Mouse (Mus musculus) gastrocnemius, postnatal 36 days (tissue): ENCODE results near the gene Gpc6. TPM values are rescaled to one million over a fixed set of nuclear protein-coding genes. Genes with fewer than 3 reads are reported as not detected.

Source experiments
- DNase-seq, 2 experiments: peaks; one replicate each; pipeline ENCODE4 v3.0.0; 2022
- intact Hi-C: fragments of 180-260 bp; cut with DNase I; formaldehyde crosslinking; loops from one replicate; pipeline ENCODE4 v1.15.1; 2025
- microRNA-seq, 2 experiments: library from miRNA; unstranded; fragments of <30 nt; microRNA quantifications; one replicate each; pipeline ENCODE4 v1.2.0; 2021
- total RNA-seq, 2 experiments: library from RNA; stranded (reverse); gene quantifications; 2 replicates each; pipeline ENCODE4 v1.2.3; 2021

The Gpc6 gene
- total RNA-seq, 2 experiments from 2014 or later, result 2.0 to 2.1 TPM

GRCm38 (mm10) chr14:117956051-117956450, 1030.9 kb downstream of the Gpc6 start:
- DNase-seq, result no peak

GRCm38 (mm10) chr14:117958389-117958788, 1033.3 kb downstream of the Gpc6 start:
- DNase-seq, result no peak
- intact Hi-C loops, result no loop called here

More at GRCm38 (mm10) chr14:117956051-117956450, 1030.9 kb downstream of the Gpc6 start:
- intact Hi-C loops, result no loop called here

- DNase-seq, result peak; percentile 26 to 41
- intact Hi-C loops, result no loop called here
Observed at GRCm38 (mm10) chr14:117961267-117961666, 1036.2 kb downstream of the Gpc6 start.

GRCm38 (mm10) chr14:117961844-117962243, 1036.7 kb downstream of the Gpc6 start:
- intact Hi-C loops, result no loop called here

GRCm38 (mm10) chr14:117962453-117962852, 1037.3 kb downstream of the Gpc6 start:
- intact Hi-C loops, result no loop called here
- DNase-seq, result no peak

More at GRCm38 (mm10) chr14:117961844-117962243, 1036.7 kb downstream of the Gpc6 start:
- no peak for DNase-seq

- DNase-seq, result no peak
- intact Hi-C loops, result no loop called here
Observed at GRCm38 (mm10) chr14:117972576-117972975, 1047.5 kb downstream of the Gpc6 start.

GRCm38 (mm10) chr14:117981532-117981931, 1056.4 kb downstream of the Gpc6 start:
- intact Hi-C loops, result no loop called here
- DNase-seq, result no peak

GRCm38 (mm10) chr14:117988444-117988843, 1063.3 kb downstream of the Gpc6 start:
- DNase-seq, result no peak
- intact Hi-C loops, result no loop called here

GRCm38 (mm10) chr14:117990203-117990602, 1065.1 kb downstream of the Gpc6 start:
- DNase-seq, result no peak

GRCm38 (mm10) chr14:117992600-117993256, 1067.6 kb downstream of the Gpc6 start:
- no peak for DNase-seq
- intact Hi-C loops, result no loop called here

More at GRCm38 (mm10) chr14:117990203-117990602, 1065.1 kb downstream of the Gpc6 start:
- intact Hi-C loops, result no loop called here

- intact Hi-C loops, result no loop called here
- no peak for DNase-seq
Observed at GRCm38 (mm10) chr14:117993845-117994244, 1068.7 kb downstream of the Gpc6 start.

- intact Hi-C loops, result loop anchor here (5.0 kb wide), 1 partner anchor 148 kb away; no protein-coding TSS in a partner anchor
- DNase-seq, result no peak
Observed at GRCm38 (mm10) chr14:118004434-118004833, 1079.3 kb downstream of the Gpc6 start.

- DNase-seq, result peak in 1 of 2 experiments; percentile 8
- intact Hi-C loops, result no loop called here
Observed at GRCm38 (mm10) chr14:118005697-118006096, 1080.6 kb downstream of the Gpc6 start.

GRCm38 (mm10) chr14:118009541-118009940, 1084.4 kb downstream of the Gpc6 start:
- DNase-seq, result no peak
- intact Hi-C loops, result no loop called here

- intact Hi-C loops, result no loop called here
- DNase-seq, result no peak
Observed at GRCm38 (mm10) chr14:118013237-118013636, 1088.1 kb downstream of the Gpc6 start.

- no peak for DNase-seq
- intact Hi-C loops, result no loop called here
Observed at GRCm38 (mm10) chr14:118019314-118019713, 1094.2 kb downstream of the Gpc6 start.

GRCm38 (mm10) chr14:118021867-118022543, 1096.9 kb downstream of the Gpc6 start:
- no peak for DNase-seq
- intact Hi-C loops, result no loop called here

Small RNA genes lying within 50 kb of the gene (microRNA-seq; reads per million reads assigned to microRNA genes)
- gene Mir6239, result 0 reads per million in 2 experiments
